Mouse (Mus musculus): Measurements from ENCODE around the gene Fam122a.

DNA sequence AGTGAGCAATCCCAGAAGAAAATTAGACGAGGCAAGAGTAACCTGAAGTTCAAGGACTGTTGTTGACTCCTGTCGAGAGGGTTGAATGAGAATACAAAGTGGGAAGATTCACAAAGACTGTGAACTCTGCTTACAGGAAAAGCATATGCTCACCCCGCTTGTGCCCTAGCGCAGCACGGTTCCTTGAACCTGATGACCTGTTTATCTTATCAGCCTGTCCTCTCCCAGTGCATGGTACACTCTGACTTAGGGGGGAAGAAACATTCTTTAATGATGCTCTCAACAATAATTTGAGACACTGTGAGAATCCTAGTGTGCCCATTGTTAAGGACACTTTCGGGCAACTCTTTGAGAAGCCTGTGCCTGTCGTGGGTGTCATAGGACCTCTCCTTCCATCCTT is 39.9 kb upstream of the Fam122a start:
- TF ChIP-seq CTCF (IDR thresholded peaks at IDR 0.05; ENCODE audit: borderline replicate concordance, extremely low read depth, insufficient read depth, insufficient read length) (no peak), POLR2A (IDR thresholded peaks at IDR 0.05; ENCODE audit: borderline replicate concordance, extremely low read depth, insufficient read depth, insufficient read length, poor library complexity, severe bottlenecking) (no peak)
